Mouse (Mus musculus) neural tube, embryonic 10.5 days (tissue): ENCODE results near the gene Rasgef1a.

Experiments
- DNase-seq: peaks from one replicate; pipeline ENCODE4 v3.0.0-alpha.2; 2017; ENCODE audit warnings: low spot score; ENCODE audit errors: extremely low spot score

Rasgef1a gene

GRCm38 (mm10) chr6:118126577-118126976 lies 115.3 kb downstream of the Rasgef1a start:
- no peak for DNase-seq

- no peak for DNase-seq
These were observed 116.0 kb downstream of the Rasgef1a start for GRCm38 (mm10) chr6:118127198-118127597.

- no peak for DNase-seq
These were observed 116.7 kb downstream of the Rasgef1a start for GRCm38 (mm10) chr6:118127827-118128487.

GRCm38 (mm10) chr6:118130022-118130421 lies 118.8 kb downstream of the Rasgef1a start:
- DNase-seq: no peak

GRCm38 (mm10) chr6:118134461-118134860 lies 123.2 kb downstream of the Rasgef1a start:
- DNase-seq: no peak

GRCm38 (mm10) chr6:118137148-118137547 lies 125.9 kb downstream of the Rasgef1a start:
- DNase-seq: no peak

GRCm38 (mm10) chr6:118138731-118139709 lies 127.8 kb downstream of the Rasgef1a start, which contains the start of gene Csgalnact2:
TSS of gene Csgalnact2 (minus strand) at chr6:118139140.
- DNase-seq: peak; percentile 89

- no peak for DNase-seq
These were observed 129.7 kb downstream of the Rasgef1a start for GRCm38 (mm10) chr6:118140961-118141360.
